ENCODE assay signal across 18 mouse cellular contexts in the genomic region with DNA sequence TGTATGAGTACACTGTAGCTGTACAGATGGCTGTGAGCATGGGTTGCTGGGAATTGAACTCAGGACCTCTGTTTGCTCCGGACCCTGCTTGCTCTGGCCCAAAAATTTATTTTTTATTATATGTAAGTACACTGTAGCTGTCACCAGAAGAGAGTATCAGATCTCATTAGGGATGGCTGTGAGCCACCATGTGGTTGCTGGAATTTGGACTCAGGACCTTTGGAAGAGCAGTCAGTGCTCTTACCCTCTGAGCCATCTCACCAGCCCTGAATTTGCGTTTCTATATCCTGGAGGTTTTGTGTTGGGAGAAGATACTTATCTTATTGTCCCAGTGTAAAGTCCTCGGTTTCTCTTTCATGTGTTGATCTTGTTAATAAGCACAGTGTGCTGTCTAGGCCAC. TPM values are rescaled to one million over a fixed set of nuclear protein-coding genes. Genes with fewer than 3 reads are reported as not detected.
DNase-seq lines count a peak whose midpoint lies in the region; ATAC-seq lines count a peak whose summit lies in the region.
"Had no signal": no experiment of that assay in that cellular context is flagged by ENCODE, and none has a peak within 500 bp of the region (broad histone marks: within the 10 kb centered on the region; RNA-seq: fewer than 3 reads in every experiment).

No protein-coding gene starts in this region.

- H3K27me3 ChIP-seq in liver, embryonic 15.5 days, result no peaks in the 10 kb centered on the region
- H3K27me3 ChIP-seq in liver, embryonic 11.5 days (replicated peaks; ENCODE audit: control insufficient read depth, insufficient read depth, low read length), result no peaks in the 10 kb centered on the region
- H3K27me3 ChIP-seq: embryonic facial prominence, embryonic 12.5 days; forebrain, embryonic 15.5 days had no signal

- H3K9me3 ChIP-seq in liver, embryonic 15.5 days (replicated peaks), result no peaks in the 10 kb centered on the region
- H3K9me3 ChIP-seq in liver, embryonic 11.5 days (ENCODE audit: control insufficient read depth, low read length), result no peaks in the 10 kb centered on the region
- H3K9me3 ChIP-seq: embryonic facial prominence, embryonic 12.5 days; forebrain, embryonic 15.5 days; heart, embryonic 10.5 days had no signal

- DNase-seq in kidney, adult 11 months, result peak; percentile 70
- DNase-seq in kidney, postnatal 10 days, result no peak
- peak; percentile 58 to 65 for DNase-seq in kidney, postnatal 25 days
- DNase-seq in kidney, adult 18-20 months, result no peak
- DNase-seq in liver, embryonic 11.5 days (ENCODE audit: low spot score), result no peak
- DNase-seq in right cerebral cortex, postnatal 14 days, result no peak
- DNase-seq: adrenal gland, postnatal 10 days; cerebellum, adult 11-12 months; cerebellum, adult 9-10 months; cerebellum, postnatal 25 days; gastrocnemius, postnatal 10 days; heart, adult 18-20 months; heart, postnatal 10 days; heart, postnatal 4 days had no signal

- WGBS in liver, embryonic 15.5 days (ENCODE audit: insufficient replicate concordance), result 58% methylated on average over 3 of the region's 3 CpGs
- WGBS in liver, embryonic 11.5 days, result 71% methylated on average over 3 of the region's 3 CpGs

- ATAC-seq in liver, embryonic 15.5 days (ENCODE audit: insufficient read depth), result no peak; the same call in 1 of the 2 replicates
- ATAC-seq in liver, embryonic 11.5 days (replicated peaks; ENCODE audit: low FRiP score), result no peak
- ATAC-seq: forebrain, embryonic 15.5 days had no signal

- H3K9ac ChIP-seq in liver, embryonic 15.5 days, result no peak overlapping the region
- no peak overlapping the region for H3K9ac ChIP-seq in liver, embryonic 11.5 days (ENCODE audit: low read depth, low read length)
- H3K9ac ChIP-seq: embryonic facial prominence, embryonic 12.5 days; forebrain, embryonic 15.5 days had no signal

- peak overlapping the region; percentile 51; the same call in 1 of the 2 replicates for H3K27ac ChIP-seq in liver, embryonic 15.5 days (replicated peaks)
- no peak overlapping the region for H3K27ac ChIP-seq in liver, embryonic 11.5 days (ENCODE audit: low read depth, low read length)
- H3K27ac ChIP-seq: embryonic facial prominence, embryonic 12.5 days; forebrain, embryonic 15.5 days; heart, embryonic 10.5 days had no signal

- H3K4me2 ChIP-seq in liver, embryonic 15.5 days, result no peak overlapping the region
- H3K4me2 ChIP-seq in liver, embryonic 11.5 days, result no peak overlapping the region
- H3K4me2 ChIP-seq: embryonic facial prominence, embryonic 12.5 days; forebrain, embryonic 15.5 days had no signal

- no peaks in the 10 kb centered on the region for H3K36me3 ChIP-seq in liver, embryonic 15.5 days (replicated peaks)
- no peaks in the 10 kb centered on the region for H3K36me3 ChIP-seq in liver, embryonic 11.5 days (ENCODE audit: control insufficient read depth, insufficient read depth, low read length)
- H3K36me3 ChIP-seq: embryonic facial prominence, embryonic 12.5 days; forebrain, embryonic 15.5 days; heart, embryonic 10.5 days had no signal

- no peak overlapping the region for H3K4me3 ChIP-seq in liver, embryonic 15.5 days (replicated peaks)
- H3K4me3 ChIP-seq in liver, embryonic 11.5 days (ENCODE audit: low read depth, low read length), result no peak overlapping the region
- H3K4me3 ChIP-seq: embryonic facial prominence, embryonic 12.5 days; forebrain, embryonic 15.5 days; heart, embryonic 10.5 days had no signal

- peaks cover 18% of the 10 kb centered on the region for H3K4me1 ChIP-seq in liver, embryonic 15.5 days (replicated peaks)
- peaks cover 5% of the 10 kb centered on the region for H3K4me1 ChIP-seq in liver, embryonic 11.5 days (replicated peaks; ENCODE audit: control insufficient read depth, insufficient read depth, low read length)
- H3K4me1 ChIP-seq: forebrain, embryonic 15.5 days had no signal

RNA-seq across cellular contexts. Expression of a gene that starts 5.9 kb away (rescaled TPM):
- 278 and 304 TPM in 2 replicates for polyA plus RNA-seq in liver, embryonic 15.5 days (2015; fragmentation: Nextera tagmentation; extraction: Ambion mirVana)
- polyA plus RNA-seq in liver, embryonic 11.5 days (2014; fragmentation: Nextera tagmentation; extraction: Ambion mirVana), result 256 and 273 TPM in 2 replicates

RNA-seq across cellular contexts. Expression of a gene that starts 16.5 kb away (rescaled TPM):
- 3.5 and 3.8 TPM in 2 replicates for polyA plus RNA-seq in liver, embryonic 15.5 days (2015; fragmentation: Nextera tagmentation; extraction: Ambion mirVana)
- 12.8 and 13.3 TPM in 2 replicates for polyA plus RNA-seq in liver, embryonic 11.5 days (2014; fragmentation: Nextera tagmentation; extraction: Ambion mirVana)

Comparison
In these comparisons a context has a peak if more than half of its experiments do, and no peak if none do; other contexts are left out.
1. DNase-seq: peak in kidney, adult 11 months (single experiment) and kidney, postnatal 25 days (2 of 2); none in kidney, postnatal 10 days (single experiment), kidney, adult 18-20 months (single experiment), liver, embryonic 11.5 days (single experiment) and right cerebral cortex, postnatal 14 days (single experiment).